Mouse (Mus musculus) liver, postnatal 0 days (tissue): ENCODE measurements around the gene Nenf.

Source experiments
- CTCF ChIP-seq: sonication (generic); IDR thresholded peaks from 2 replicates; pipeline ENCODE4 v1.5.1; 2016; ENCODE audit warnings: antibody characterized with exemption, low read depth
- EP300 ChIP-seq: IDR thresholded peaks from 2 replicates; pipeline ENCODE4 v1.6.1; 2016; ENCODE audit warnings: antibody characterized with exemption, low read depth, mild to moderate bottlenecking

- TF ChIP-seq CTCF: no peak
- no peak for TF ChIP-seq EP300
These were observed 38.9 kb upstream of the Nenf start for GRCm38 (mm10) chr1:191356936-191357335.
